Mouse (Mus musculus): ENCODE results near the gene Rag1. TPM values are rescaled to one million over a fixed set of nuclear protein-coding genes. Genes with fewer than 3 reads are reported as not detected.

Rag1 gene
- polyA plus RNA-seq, 1 experiment, result not detected

GRCm38 (mm10) chr2:101594681-101595080 lies 54.6 kb downstream of the Rag1 start:
- no peak for DNase-seq (ENCODE audit: low read depth, low spot score)
- 86% methylated on average over 5 of the region's 5 CpGs for WGBS

- no peak for DNase-seq (ENCODE audit: low read depth, low spot score)
- WGBS, result 82% methylated on average over 8 of the region's 8 CpGs
Measured at GRCm38 (mm10) chr2:101592886-101593285, 56.4 kb downstream of the Rag1 start.

GRCm38 (mm10) chr2:101592023-101592841 lies 57.1 kb downstream of the Rag1 start:
- WGBS, result 52% methylated on average over 10 of the region's 10 CpGs

GRCm38 (mm10) chr2:101591356-101591755 lies 57.9 kb downstream of the Rag1 start:
- WGBS, result 69% methylated on average over 8 of the region's 8 CpGs
- no peak for DNase-seq (ENCODE audit: low read depth, low spot score)

More at GRCm38 (mm10) chr2:101592023-101592841, 57.1 kb downstream of the Rag1 start:
- DNase-seq (ENCODE audit: low read depth, low spot score), result no peak

Other genes with a start within 250 kb of the Rag1 start
- gene Rag2, start 24.8 kb downstream of the Rag1 start, polyA plus RNA-seq (2012; rRNA removed), result not detected in 2 replicates
- 1.9 and 2.7 TPM in 2 replicates for gene B230118H07Rik, start within 50 bp of the Rag1 start, polyA plus RNA-seq (2012; rRNA removed)
- 6.0 and 9.2 TPM in 2 replicates for gene Traf6, start 28.9 kb upstream of the Rag1 start, polyA plus RNA-seq (2012; rRNA removed)
- gene Prr5l, start 233.5 kb upstream of the Rag1 start, polyA plus RNA-seq (2012; rRNA removed), result 1.7 TPM in 2 replicates
- 41.4 and 56.9 TPM in 2 replicates for gene Commd9, start 236.7 kb upstream of the Rag1 start, polyA plus RNA-seq (2012; rRNA removed)